ENCODE assay signal across 8 mouse cellular contexts in genomic region chr7:19822604-19823058, GRCm38 (mm10). TPM values are rescaled to one million over a fixed set of nuclear protein-coding genes. Genes with fewer than 3 reads are reported as not detected.
A peak's percentile ranks its signal among the peaks of the same experiment; 100 is the strongest.
DNase-seq lines count a peak whose midpoint lies in the region; ATAC-seq and TF ChIP-seq lines count a peak whose summit lies in the region.

TSS of gene Bcl3 (minus strand) at chr7:19822770.

- peaks cover 12% of the 10 kb centered on the region for H3K27me3 ChIP-seq in embryonic facial prominence, embryonic 15.5 days
- peaks cover 12% of the 10 kb centered on the region for H3K27me3 ChIP-seq in heart, postnatal 0 days (ENCODE audit: control insufficient read depth, insufficient read depth, low read length)
- H3K27me3 ChIP-seq in megakaryocyte, embryonic 14.5 days (replicated peaks): no peaks in the 10 kb centered on the region
- H3K27me3 ChIP-seq in stomach, embryonic 14.5 days (ENCODE audit: control insufficient read depth, insufficient read depth, low read length): no peaks in the 10 kb centered on the region

- H3K36me3 ChIP-seq in embryonic facial prominence, embryonic 15.5 days: no peaks in the 10 kb centered on the region
- H3K36me3 ChIP-seq in heart, postnatal 0 days (replicated peaks; ENCODE audit: control insufficient read depth, insufficient read depth, low read length): no peaks in the 10 kb centered on the region
- H3K36me3 ChIP-seq in megakaryocyte, embryonic 14.5 days (replicated peaks; ENCODE audit: low read length): peaks cover 33% of the 10 kb centered on the region
- no peaks in the 10 kb centered on the region for H3K36me3 ChIP-seq in stomach, embryonic 14.5 days (ENCODE audit: control insufficient read depth, insufficient read depth, low read length)

- H3K27ac ChIP-seq in embryonic facial prominence, embryonic 15.5 days (replicated peaks): peak within 1 kb of the TSS; percentile 84
- H3K27ac ChIP-seq in heart, postnatal 0 days (ENCODE audit: low read depth): peak within 1 kb of the TSS; percentile 76
- peak within 1 kb of the TSS; percentile 91 for H3K27ac ChIP-seq in stomach, embryonic 14.5 days (ENCODE audit: low read length)

- WGBS in embryonic facial prominence, embryonic 15.5 days: 1% methylated on average over 42 of the region's 42 CpGs
- WGBS in heart, postnatal 0 days: 2% methylated on average over 22 of the region's 42 CpGs
- 2% methylated on average over 35 of the region's 42 CpGs for WGBS in stomach, embryonic 14.5 days

- peak within 1 kb of the TSS; percentile 60 for H3K9ac ChIP-seq in embryonic facial prominence, embryonic 15.5 days
- H3K9ac ChIP-seq in heart, postnatal 0 days (replicated peaks; ENCODE audit: low read depth, low read length): peak within 1 kb of the TSS; percentile 65
- H3K9ac ChIP-seq in stomach, embryonic 14.5 days (replicated peaks; ENCODE audit: low read depth, low read length): peak within 1 kb of the TSS; percentile 71

- peak within 1 kb of the TSS; percentile 49 for H3K4me3 ChIP-seq in embryonic facial prominence, embryonic 15.5 days (replicated peaks)
- peak within 1 kb of the TSS; percentile 52 for H3K4me3 ChIP-seq in heart, postnatal 0 days (ENCODE audit: low read depth, low read length)
- H3K4me3 ChIP-seq in megakaryocyte, embryonic 14.5 days (replicated peaks): peak within 1 kb of the TSS; percentile 93
- H3K4me3 ChIP-seq in stomach, embryonic 14.5 days (ENCODE audit: low read depth, low read length): peak within 1 kb of the TSS; percentile 47

- TF ChIP-seq EP300 in heart, postnatal 0 days (IDR thresholded peaks at IDR 0.05; ENCODE audit: low read depth): no peak

- intact Hi-C loops in left cerebral cortex, postnatal 25 days (cut with DNase I): no loop called here

- ATAC-seq in embryonic facial prominence, embryonic 15.5 days (ENCODE audit: insufficient number of reproducible peaks, low FRiP score, low TSS enrichment, low read depth): no peak
- ATAC-seq in heart, postnatal 0 days (ENCODE audit: insufficient read depth, low read depth): no peak
- ATAC-seq in stomach, embryonic 14.5 days (ENCODE audit: insufficient number of reproducible peaks, insufficient read depth, low FRiP score, low read depth): 0 out of 2 replicates have a peak, but pooled peaks have one; percentile 8

- TF ChIP-seq CTCF in heart, postnatal 0 days (IDR thresholded peaks at IDR 0.05; ENCODE audit: low read depth): no peak

- H3K4me2 ChIP-seq in embryonic facial prominence, embryonic 15.5 days (replicated peaks): peak within 1 kb of the TSS; percentile 80
- H3K4me2 ChIP-seq in heart, postnatal 0 days (ENCODE audit: low read depth, low read length): peak within 1 kb of the TSS; percentile 75
- peak within 1 kb of the TSS; percentile 87 for H3K4me2 ChIP-seq in stomach, embryonic 14.5 days (replicated peaks; ENCODE audit: low read depth, low read length)

- peak; percentile 36 for DNase-seq in embryo, embryonic 10.5 days (ENCODE audit: low spot score)
- no peak for DNase-seq in embryo, embryonic 9.5 days (ENCODE audit: extremely low spot score)
- no peak for DNase-seq in heart, postnatal 0 days (ENCODE audit: low spot score)
- DNase-seq in kidney, postnatal 25 days: peak; percentile 69 to 88
- no peak for DNase-seq in left cerebral cortex, postnatal 25 days (ENCODE audit: low spot score in 2 of 2)

- peaks cover 46% of the 10 kb centered on the region for H3K4me1 ChIP-seq in embryonic facial prominence, embryonic 15.5 days
- H3K4me1 ChIP-seq in heart, postnatal 0 days (ENCODE audit: control insufficient read depth, insufficient read depth): peaks cover 16% of the 10 kb centered on the region; the same call in 1 of the 2 replicates
- H3K4me1 ChIP-seq in megakaryocyte, embryonic 14.5 days: peaks cover 89% of the 10 kb centered on the region
- peaks cover 34% of the 10 kb centered on the region for H3K4me1 ChIP-seq in stomach, embryonic 14.5 days (ENCODE audit: control insufficient read depth, insufficient read depth, low read length)

- H3K9me3 ChIP-seq in embryonic facial prominence, embryonic 15.5 days (replicated peaks): no peaks in the 10 kb centered on the region
- H3K9me3 ChIP-seq in heart, postnatal 0 days (replicated peaks; ENCODE audit: control insufficient read depth, low read length): no peaks in the 10 kb centered on the region
- H3K9me3 ChIP-seq in megakaryocyte, embryonic 14.5 days: no peaks in the 10 kb centered on the region
- H3K9me3 ChIP-seq in stomach, embryonic 14.5 days (ENCODE audit: control insufficient read depth, low read depth, low read length): no peaks in the 10 kb centered on the region; the same call in 1 of the 2 replicates

RNA-seq across cellular contexts. Expression of gene Bcl3, which starts in this region (rescaled TPM):
- polyA plus RNA-seq in embryonic facial prominence, embryonic 15.5 days (2015; fragmentation: Nextera tagmentation; extraction: Ambion mirVana): 4.7 and 6.9 TPM in 2 replicates
- total RNA-seq in heart, postnatal 0 days (2014; rRNA removed; ENCODE audit: low replicate concordance): 1.7 and 6.7 TPM in 2 replicates
- polyA plus RNA-seq in heart, postnatal 0 days (2015; fragmentation: Nextera tagmentation; extraction: Ambion mirVana): 1.6 and 2.0 TPM in 2 replicates
- polyA plus RNA-seq in megakaryocyte, embryonic 14.5 days (2012; ENCODE audit: insufficient read depth, low replicate concordance): 183 and 210 TPM in 2 replicates
- 10.7 and 11.5 TPM in 2 replicates for polyA plus RNA-seq in stomach, embryonic 14.5 days (2014; fragmentation: Nextera tagmentation; extraction: Ambion mirVana)
- total RNA-seq in left cerebral cortex, postnatal 25 days (2021): under 1 TPM; 0.46 to 0.53 TPM

Comparison
In these comparisons a context has a peak if more than half of its experiments do, and no peak if none do; other contexts are left out.
1. RNA of gene Bcl3 (polyA plus RNA-seq): 183 to 210 TPM in megakaryocyte, embryonic 14.5 days; 10.7 to 11.5 TPM in stomach, embryonic 14.5 days, 4.7 to 6.9 TPM in embryonic facial prominence, embryonic 15.5 days and 1.6 to 2.0 TPM in heart, postnatal 0 days; every median in the first group is over 10 times any median in the second.
2. DNase-seq: peak in embryo, embryonic 10.5 days (single experiment) and kidney, postnatal 25 days (2 of 2); none in embryo, embryonic 9.5 days (single experiment), heart, postnatal 0 days (single experiment) and left cerebral cortex, postnatal 25 days (0 of 2).
3. Peak in every context shown above with its lines, with median percentiles within 50 percentile points of each other: H3K27ac ChIP-seq, H3K4me2 ChIP-seq, H3K4me3 ChIP-seq and H3K9ac ChIP-seq.